9 mouse cellular contexts compared by ENCODE assay signal in genomic region chr7:83567841-83568500, GRCm38 (mm10). TPM values are rescaled to one million over a fixed set of nuclear protein-coding genes. Genes with fewer than 3 reads are reported as not detected.
A peak's percentile ranks its signal among the peaks of the same experiment; 100 is the strongest.
DNase-seq lines count a peak whose midpoint lies in the region; ATAC-seq lines count a peak whose summit lies in the region.
"Had no signal": no experiment of that assay in that cellular context is flagged by ENCODE, and none has a peak within 500 bp of the region (broad histone marks: within the 10 kb centered on the region; RNA-seq: fewer than 3 reads in every experiment).

No protein-coding gene starts in this region.

- H3K9me3 ChIP-seq in hindbrain, embryonic 10.5 days, result no peaks in the 10 kb centered on the region
- no peaks in the 10 kb centered on the region for H3K9me3 ChIP-seq in hindbrain, embryonic 16.5 days (ENCODE audit: control insufficient read depth, low read length)
- H3K9me3 ChIP-seq in embryonic facial prominence, embryonic 10.5 days, result no peaks in the 10 kb centered on the region
- H3K9me3 ChIP-seq: limb, embryonic 13.5 days had no signal

- WGBS in hindbrain, embryonic 10.5 days, result 56% methylated on average over 16 of the region's 16 CpGs
- WGBS in hindbrain, embryonic 16.5 days, result 55% methylated on average over 16 of the region's 16 CpGs
- 55% methylated on average over 16 of the region's 16 CpGs for WGBS in embryonic facial prominence, embryonic 10.5 days

- no peak overlapping the region for H3K4me3 ChIP-seq in hindbrain, embryonic 10.5 days
- no peak overlapping the region for H3K4me3 ChIP-seq in hindbrain, embryonic 16.5 days (ENCODE audit: low read length)
- H3K4me3 ChIP-seq in embryonic facial prominence, embryonic 10.5 days, result no peak overlapping the region
- H3K4me3 ChIP-seq: limb, embryonic 13.5 days had no signal

- H3K4me2 ChIP-seq in hindbrain, embryonic 16.5 days (ENCODE audit: low read length), result no peak overlapping the region
- H3K4me2 ChIP-seq: limb, embryonic 13.5 days had no signal

- peak; percentile 51 for DNase-seq in hindbrain, embryonic 10.5 days (ENCODE audit: low spot score)
- peak; percentile 70 for DNase-seq in CD4-positive helper T cell, adult 2 months (ENCODE audit: low read depth, low spot score)
- DNase-seq in adrenal gland, adult 2 months, result peak; percentile 41
- DNase-seq in embryonic facial prominence, embryonic 10.5 days (ENCODE audit: low spot score), result peak; percentile 54
- DNase-seq in kidney, postnatal 25 days, result peak; percentile 55 to 77
- peak; percentile 61 for DNase-seq in mesoderm, embryonic 11.5 days (ENCODE audit: low read depth, low spot score)
- peak; percentile 50 for DNase-seq in thymus, postnatal 14 days

- peaks cover 23% of the 10 kb centered on the region; the same call in 1 of the 2 replicates for H3K4me1 ChIP-seq in hindbrain, embryonic 10.5 days (replicated peaks)
- no peaks in the 10 kb centered on the region for H3K4me1 ChIP-seq in hindbrain, embryonic 16.5 days (ENCODE audit: control insufficient read depth, insufficient read depth, low read depth, low read length)
- H3K4me1 ChIP-seq in embryonic facial prominence, embryonic 10.5 days, result peaks cover 20% of the 10 kb centered on the region

- H3K27ac ChIP-seq in hindbrain, embryonic 10.5 days, result no peak overlapping the region
- H3K27ac ChIP-seq in hindbrain, embryonic 16.5 days (ENCODE audit: low read depth, low read length), result no peak overlapping the region
- H3K27ac ChIP-seq in embryonic facial prominence, embryonic 10.5 days (replicated peaks), result no peak overlapping the region
- H3K27ac ChIP-seq: limb, embryonic 13.5 days had no signal

- no peaks in the 10 kb centered on the region for H3K36me3 ChIP-seq in hindbrain, embryonic 10.5 days
- no peaks in the 10 kb centered on the region for H3K36me3 ChIP-seq in hindbrain, embryonic 16.5 days (ENCODE audit: control insufficient read depth, insufficient read depth, low read length)
- no peaks in the 10 kb centered on the region for H3K36me3 ChIP-seq in embryonic facial prominence, embryonic 10.5 days (replicated peaks)
- H3K36me3 ChIP-seq: limb, embryonic 13.5 days had no signal

- no peak overlapping the region for H3K9ac ChIP-seq in hindbrain, embryonic 16.5 days (ENCODE audit: low read depth, low read length)
- H3K9ac ChIP-seq: limb, embryonic 13.5 days had no signal

- no peak for ATAC-seq in hindbrain, embryonic 16.5 days

- no peaks in the 10 kb centered on the region for H3K27me3 ChIP-seq in hindbrain, embryonic 10.5 days (ENCODE audit: insufficient read depth, poor library complexity, severe bottlenecking)
- H3K27me3 ChIP-seq in hindbrain, embryonic 16.5 days (replicated peaks; ENCODE audit: control insufficient read depth, insufficient read depth, low read length), result no peaks in the 10 kb centered on the region
- no peaks in the 10 kb centered on the region for H3K27me3 ChIP-seq in embryonic facial prominence, embryonic 10.5 days (replicated peaks; ENCODE audit: low read depth, poor library complexity, severe bottlenecking)
- H3K27me3 ChIP-seq: limb, embryonic 13.5 days had no signal

RNA-seq across cellular contexts. Expression of gene Tmc3, which starts 16.8 kb away (rescaled TPM):
- polyA plus RNA-seq in hindbrain, embryonic 10.5 days (2016; fragmentation: Nextera tagmentation; extraction: Ambion mirVana), result 0.67 and 0.80 TPM in 2 replicates
- polyA plus RNA-seq in hindbrain, embryonic 16.5 days (2015; fragmentation: Nextera tagmentation; extraction: Ambion mirVana), result 0.29 and 0.33 TPM in 2 replicates
- under 1 TPM; 0.12 to 0.17 TPM for total RNA-seq in adrenal gland, adult 2 months (2021)
- 0.08 and 0.26 TPM in 2 replicates for polyA plus RNA-seq in adrenal gland, adult 2 months (2012; rRNA removed)
- 0.72 and 1.0 TPM in 2 replicates for polyA plus RNA-seq in embryonic facial prominence, embryonic 10.5 days (2016; fragmentation: Nextera tagmentation; extraction: Ambion mirVana)
